Mouse (Mus musculus) left cerebral cortex, postnatal 14 days (tissue): ENCODE measurements around the gene Aqr. TPM values are rescaled to one million over a fixed set of nuclear protein-coding genes. Genes with fewer than 3 reads are reported as not detected.
"Not testable (repeated sequence)": the region's sequence is repeated elsewhere in the genome, so short reads cannot be mapped to it uniquely, and the experiment has no call there.

Source experiments
- DNase-seq, 2 experiments: peaks; one replicate each; pipeline ENCODE4 v3.0.0; 2021 to 2022; ENCODE audit warnings: low spot score in 2 of 2, mixed read lengths in 1 of 2
- intact Hi-C: fragments of 180-260 bp; cut with DNase I; formaldehyde crosslinking; loops from one replicate; pipeline ENCODE4 v1.15.1; 2025
- long read RNA-seq, 2 experiments: library from polyadenylated mRNA; stranded (forward); transcript quantifications; one replicate each; pipeline ENCODE4 v2.0.0; 2021
- total RNA-seq, 2 experiments: library from RNA; stranded (reverse); gene quantifications; 2 replicates each; pipeline ENCODE4 v1.2.3; 2021

Gene Aqr
- 10 to 100 TPM; 27.1 to 30.9 TPM for total RNA-seq
- long read RNA-seq, experiment 1, full-length matches to known transcripts: 5 of 10 reads
- long read RNA-seq, experiment 1, partial matches to known transcripts: 5 of 10 reads
- long read RNA-seq, experiment 1, other reads (novel, unspliced or antisense): 0 of 10 reads
- long read RNA-seq, experiment 2, full-length matches to known transcripts: 5 of 10 reads
- long read RNA-seq, experiment 2, partial matches to known transcripts: 0 of 10 reads
- long read RNA-seq, experiment 2, other reads (novel, unspliced or antisense): 5 of 10 reads

DNA sequence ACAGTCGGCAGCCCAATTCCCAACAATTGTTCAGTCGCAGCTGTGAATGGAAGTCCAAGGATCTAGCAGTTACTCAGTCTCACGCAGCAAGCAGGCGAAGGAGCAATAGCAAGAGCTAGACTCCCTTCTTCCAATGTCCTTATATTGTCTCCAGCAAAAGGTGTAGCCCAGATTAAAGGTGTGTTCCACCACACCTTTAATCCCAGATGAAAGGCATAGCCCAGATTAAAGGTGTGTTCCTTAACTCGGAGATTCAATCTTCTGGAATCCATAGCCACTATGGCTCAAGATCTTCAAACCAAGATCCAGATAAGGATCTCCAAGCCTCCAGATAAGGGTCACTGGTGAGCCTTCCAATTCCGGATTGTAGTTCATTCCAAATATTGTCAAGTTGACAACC is at the start of gene Aqr:
Gene Aqr, minus strand, starts transcription at position 101 of the 400 bp plus-strand sequence.
- DNase-seq, intact Hi-C loops: not testable (repeated sequence)

DNA sequence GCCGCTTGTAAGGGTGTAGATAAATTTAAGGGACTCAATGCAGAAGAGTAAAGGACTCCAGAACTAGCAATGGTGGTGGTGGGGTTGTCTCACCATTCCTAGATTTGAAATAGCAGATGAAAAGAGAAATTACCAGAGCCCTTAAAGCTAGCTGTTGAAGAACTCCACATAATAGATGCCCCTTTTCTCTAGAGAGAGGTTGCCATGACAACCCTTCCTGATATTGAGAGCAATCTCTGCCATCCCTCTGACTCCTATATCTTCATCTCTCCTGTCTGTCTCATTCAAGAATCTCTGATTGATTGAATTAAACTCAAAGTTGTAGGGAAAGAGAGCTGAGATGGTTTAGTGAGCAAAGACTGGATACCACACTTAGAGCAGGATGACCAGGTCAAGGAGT is 49.7 kb upstream of the Aqr start:
- intact Hi-C loops: no loop called here
- no peak for DNase-seq

DNA sequence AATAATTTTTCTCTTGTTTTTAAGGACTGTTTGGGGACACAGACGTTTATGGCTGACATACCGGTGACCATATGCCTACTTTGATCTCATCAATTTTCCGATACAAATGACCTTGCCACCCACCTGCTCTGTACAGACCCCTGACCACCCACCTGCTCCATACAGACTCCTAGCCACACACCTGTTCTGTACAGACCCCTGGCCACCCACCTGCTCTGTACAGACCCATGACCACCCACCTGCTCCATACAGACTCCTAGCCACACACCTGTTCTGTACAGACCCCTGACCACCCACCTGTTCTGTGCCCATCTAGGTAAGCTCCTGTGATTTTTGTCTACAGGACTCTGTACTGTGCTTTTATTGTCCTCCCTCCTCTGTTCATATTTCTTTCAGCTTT is 48.8 kb upstream of the Aqr start:
- intact Hi-C loops: no loop called here
- DNase-seq: no peak

DNA sequence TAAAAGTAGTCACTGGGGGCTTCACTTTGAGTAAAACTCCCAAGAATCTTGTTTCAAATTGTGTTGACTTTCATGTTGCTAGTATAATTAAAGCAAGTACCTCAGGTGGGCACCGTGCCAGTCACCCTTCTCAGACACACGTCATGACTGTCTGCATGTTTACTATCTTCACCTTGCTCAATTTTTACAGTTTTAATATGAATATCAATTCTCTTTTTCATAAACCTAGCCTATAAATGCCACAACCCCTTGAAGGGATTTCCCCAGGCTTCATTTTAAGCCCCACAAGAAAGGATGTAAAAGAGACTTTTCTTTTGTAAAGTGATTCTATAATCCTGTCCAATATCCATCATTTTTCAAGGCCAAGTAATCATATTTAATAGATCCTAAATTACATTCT is 44.4 kb upstream of the Aqr start:
- DNase-seq: no peak
- intact Hi-C loops: no loop called here

DNA sequence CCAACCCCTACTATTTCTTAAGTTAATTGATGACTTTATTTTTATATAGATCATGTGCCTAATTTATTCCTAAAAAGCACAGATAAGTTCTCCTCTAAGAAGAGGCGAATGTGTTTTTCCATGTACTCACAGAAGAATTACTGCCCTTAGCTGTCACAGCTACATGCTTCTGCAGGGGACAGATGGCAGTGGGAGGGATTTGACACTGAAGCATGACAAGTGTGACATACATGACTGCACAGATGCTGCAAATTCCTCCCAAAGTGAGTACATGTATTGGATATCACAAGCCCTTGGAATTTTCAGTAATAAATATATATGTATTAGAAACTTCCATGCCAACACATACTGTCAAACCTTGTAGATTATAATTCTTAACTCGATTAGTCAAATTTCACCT is 41.8 kb upstream of the Aqr start:
- no peak for DNase-seq
- intact Hi-C loops: no loop called here

DNA sequence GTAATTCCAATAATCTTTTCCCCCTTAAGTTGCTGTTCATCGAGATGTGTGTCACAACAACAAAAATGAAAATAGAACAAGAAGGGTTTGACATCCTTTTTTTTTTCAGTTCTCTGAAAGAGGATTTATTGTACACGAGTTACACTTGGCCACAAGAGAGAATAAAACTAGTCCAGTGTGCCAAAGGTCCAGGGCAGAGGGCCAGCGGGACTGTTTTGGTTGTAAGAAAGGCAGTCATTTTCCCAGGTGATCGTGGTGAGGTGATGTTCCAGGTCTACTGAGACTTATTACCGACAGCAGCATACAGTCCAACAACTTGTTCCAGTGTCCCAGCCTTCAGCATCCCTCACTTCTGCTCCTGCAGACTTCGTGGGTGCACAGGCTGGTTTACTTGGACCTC is 18.2 kb upstream of the Aqr start:
- intact Hi-C loops: no loop called here
- DNase-seq: no peak

DNA sequence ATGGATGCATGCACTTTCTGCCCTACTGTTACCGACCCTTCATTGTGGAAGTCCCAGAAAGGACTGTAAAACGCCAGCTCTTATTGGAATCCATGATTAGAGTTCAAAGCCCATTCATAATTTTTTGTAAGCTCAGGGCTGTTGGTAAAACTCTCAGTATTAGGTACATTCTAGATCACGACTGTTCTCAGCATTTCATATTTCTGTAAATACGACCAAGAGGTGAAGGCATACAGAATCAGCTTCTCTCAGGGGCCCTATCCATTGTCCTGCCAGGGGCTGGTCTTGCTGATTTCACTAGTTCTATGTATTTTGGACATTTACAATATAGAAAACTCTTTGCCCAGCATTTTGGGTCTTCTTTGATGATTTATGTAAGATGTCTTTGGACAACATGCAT is 14.8 kb upstream of the Aqr start:
- DNase-seq: no peak
- intact Hi-C loops: no loop called here

GRCm38 (mm10) chr2:114200932-114201559 is 14.2 kb upstream of the Aqr start, which contains the start of gene Zfp770:
Gene Zfp770, minus strand, starts transcription at chr2:114201469.
- intact Hi-C loops: no loop called here
- peak; percentile 87 for DNase-seq

DNA sequence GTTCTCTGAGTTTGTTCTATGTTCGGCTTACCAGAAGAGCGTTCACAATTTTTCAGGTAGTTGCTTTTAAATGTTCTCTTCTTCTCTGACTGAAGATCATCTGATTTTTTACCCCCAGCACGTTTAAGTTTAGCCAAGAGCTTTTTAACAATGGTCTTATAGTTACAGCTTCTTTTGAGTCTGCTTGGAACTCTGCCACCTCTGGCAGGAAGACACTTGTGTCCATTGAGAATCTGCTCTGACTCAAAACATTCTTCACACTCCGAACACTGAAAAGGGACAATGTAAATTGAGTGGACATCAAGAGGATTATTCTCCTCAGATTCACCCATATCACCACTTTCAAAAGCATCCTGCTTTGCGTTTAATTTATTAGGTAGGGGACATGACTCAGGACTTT is 9.6 kb upstream of the Aqr start:
- no peak for DNase-seq
- intact Hi-C loops: no loop called here

DNA sequence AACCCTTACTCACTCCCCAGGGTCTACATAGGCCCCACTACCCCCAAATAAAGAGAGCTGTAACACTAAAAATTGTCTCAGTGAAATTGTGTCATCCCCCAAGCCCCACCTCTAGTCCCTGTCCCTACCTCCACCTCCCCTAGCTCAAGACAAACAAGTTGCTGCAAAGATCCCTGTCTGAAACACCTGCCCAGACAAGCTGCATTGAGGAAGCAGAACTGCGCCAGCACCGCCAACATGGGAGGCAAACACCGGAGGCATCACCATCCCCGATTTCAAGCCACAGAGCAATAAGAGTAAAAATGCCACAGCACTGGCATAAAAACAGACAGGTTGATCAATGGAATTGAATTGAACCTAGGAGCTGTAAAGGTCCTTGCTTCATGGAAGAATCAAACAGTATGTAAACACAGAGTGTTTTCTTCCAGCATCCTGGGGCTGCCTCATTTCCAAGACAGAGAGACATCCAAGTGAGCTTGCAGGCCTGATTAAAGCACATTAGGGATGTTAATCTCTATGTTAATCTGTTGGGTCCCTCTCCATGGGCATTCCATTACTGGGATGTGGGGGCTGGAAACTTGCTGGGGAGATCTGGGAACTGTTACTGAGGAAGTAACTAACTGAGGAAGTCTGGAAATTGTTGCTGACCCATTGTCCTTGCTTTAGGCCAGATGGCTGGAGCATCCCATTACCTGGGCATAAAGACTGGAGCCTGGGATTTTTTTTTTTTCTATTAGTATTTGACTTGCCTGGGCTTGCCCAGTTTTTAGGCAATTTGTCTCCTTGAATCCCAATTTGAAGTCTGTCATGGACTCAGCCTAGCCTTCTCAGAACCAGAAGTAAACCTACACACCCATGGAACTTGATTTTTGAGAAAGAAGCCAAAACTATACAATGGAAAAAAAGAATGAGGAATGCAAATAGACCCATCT is 8.8 kb downstream of the Aqr start:
- intact Hi-C loops: no loop called here
- DNase-seq: no peak

- intact Hi-C loops: no loop called here
- DNase-seq: peak; percentile 79 to 90
Observed at GRCm38 (mm10) chr2:114174651-114175484, 12.0 kb downstream of the Aqr start.

- DNase-seq: no peak
- intact Hi-C loops: no loop called here
Observed at GRCm38 (mm10) chr2:114173248-114173647, 13.6 kb downstream of the Aqr start.

- intact Hi-C loops: no loop called here
- DNase-seq: peak in 1 of 2 experiments; percentile 23
Observed at GRCm38 (mm10) chr2:114167837-114168236, 19.0 kb downstream of the Aqr start.

- intact Hi-C loops: no loop called here
- no peak for DNase-seq
Observed at GRCm38 (mm10) chr2:114161978-114162377, 24.8 kb downstream of the Aqr start.

GRCm38 (mm10) chr2:114157345-114157744 is 29.5 kb downstream of the Aqr start:
- no peak for DNase-seq
- intact Hi-C loops: no loop called here

GRCm38 (mm10) chr2:114156639-114157038 is 30.2 kb downstream of the Aqr start:
- intact Hi-C loops: no loop called here
- DNase-seq: no peak

GRCm38 (mm10) chr2:114153247-114153646 is 33.6 kb downstream of the Aqr start:
- DNase-seq: no peak
- intact Hi-C loops: no loop called here

DNA sequence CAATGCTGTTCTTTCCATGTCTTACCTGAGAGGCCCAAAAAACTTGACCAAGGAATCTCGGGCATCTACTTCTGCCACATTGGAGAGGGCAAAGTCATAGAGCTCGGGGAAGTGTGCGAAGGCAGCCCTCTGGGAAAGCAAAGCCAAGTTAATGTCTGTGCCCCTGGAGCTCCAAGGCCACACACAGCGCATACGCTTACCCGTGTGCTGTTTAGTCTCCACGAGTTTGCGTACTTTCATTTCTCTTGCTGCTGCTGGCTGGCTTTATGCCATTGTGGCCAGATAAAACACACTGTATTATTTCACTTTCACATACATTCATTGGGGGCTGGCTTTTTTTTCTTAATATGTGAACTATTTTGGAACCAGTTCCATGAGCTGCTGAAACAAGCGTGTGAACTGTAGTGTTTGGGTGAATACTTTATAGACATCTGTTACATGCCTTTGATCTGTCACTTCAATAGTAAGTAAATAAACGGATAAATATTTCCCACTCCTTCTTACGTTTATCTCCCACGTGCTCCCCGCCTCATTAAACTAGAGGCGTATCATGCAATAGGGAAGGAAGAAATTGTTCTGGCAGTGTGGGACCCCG is 39.9 kb downstream of the Aqr start:
- intact Hi-C loops: loop anchor here (5.0 kb wide), 1 partner anchor 35 kb away; no protein-coding TSS in a partner anchor
- no peak for DNase-seq

- intact Hi-C loops: loop anchor here (2.0 to 5.0 kb wide), 2 partner anchors 33 to 279 kb away; no protein-coding TSS in a partner anchor
- DNase-seq: peak; percentile 35 to 58
Observed at GRCm38 (mm10) chr2:114145315-114145801, 41.5 kb downstream of the Aqr start.
